ENCODE assay signal across 25 mouse cellular contexts in genomic region chr8:123025951-123026351, GRCm38 (mm10). TPM values are rescaled to one million over a fixed set of nuclear protein-coding genes. Genes with fewer than 3 reads are reported as not detected.
DNase-seq lines count a peak whose midpoint lies in the region; ATAC-seq and TF ChIP-seq lines count a peak whose summit lies in the region.
"Had no signal": no experiment of that assay in that cellular context is flagged by ENCODE, and none has a peak within 500 bp of the region (broad histone marks: within the 10 kb centered on the region; RNA-seq: fewer than 3 reads in every experiment).

No protein-coding gene starts in this region.

- H3K4me1 ChIP-seq in thymus, adult 2 months (replicated peaks; ENCODE audit: control insufficient read depth, insufficient read depth, low read length), result peaks cover 29% of the 10 kb centered on the region
- H3K4me1 ChIP-seq in liver, embryonic 13.5 days (replicated peaks), result peaks cover 69% of the 10 kb centered on the region
- H3K4me1 ChIP-seq in limb, embryonic 10.5 days, result no peaks in the 10 kb centered on the region
- H3K4me1 ChIP-seq in neural tube, embryonic 15.5 days, result peaks cover 15% of the 10 kb centered on the region

- 31% methylated on average over 3 of the region's 3 CpGs for WGBS in thymus, adult 2 months
- 70% methylated on average over 3 of the region's 3 CpGs for WGBS in liver, embryonic 13.5 days (ENCODE audit: insufficient replicate concordance)
- WGBS in limb, embryonic 10.5 days, result 86% methylated on average over 3 of the region's 3 CpGs
- 80% methylated on average over 3 of the region's 3 CpGs for WGBS in neural tube, embryonic 15.5 days

- H3K9ac ChIP-seq in liver, embryonic 13.5 days, result no peak overlapping the region
- no peak overlapping the region for H3K9ac ChIP-seq in neural tube, embryonic 15.5 days (replicated peaks)
- H3K9ac ChIP-seq: embryonic facial prominence, embryonic 13.5 days; hindbrain, embryonic 15.5 days; limb, embryonic 12.5 days; neural tube, embryonic 12.5 days; stomach, embryonic 15.5 days had no signal

- DNase-seq in thymus, adult 2 months, result no peak
- no peak for DNase-seq in thymus, postnatal 36 days
- no peak for DNase-seq in liver, embryonic 13.5 days
- no peak for DNase-seq in urinary bladder, postnatal 4 days (ENCODE audit: low spot score in 2 of 2)
- no peak for DNase-seq in limb, embryonic 10.5 days (ENCODE audit: low spot score)
- DNase-seq: cerebellum, adult 2 months; cerebellum, postnatal 25 days; embryo, embryonic 11 days; gastrocnemius, adult 2 months; kidney, adult 9 months; kidney, postnatal 4 days; midbrain, embryonic 14.5 days; thymus, postnatal 4 days had no signal

- H3K27ac ChIP-seq in thymus, adult 2 months (ENCODE audit: control insufficient read depth, insufficient read depth, low read length), result peak overlapping the region; percentile 37; the same call in 1 of the 2 replicates
- H3K27ac ChIP-seq in liver, embryonic 13.5 days, result peak overlapping the region; percentile 9; the same call in 1 of the 2 replicates
- H3K27ac ChIP-seq in limb, embryonic 10.5 days, result no peak overlapping the region
- H3K27ac ChIP-seq in neural tube, embryonic 15.5 days (replicated peaks), result no peak overlapping the region
- H3K27ac ChIP-seq: embryonic facial prominence, embryonic 13.5 days; gastrocnemius, adult 2 months; hindbrain, embryonic 15.5 days; limb, embryonic 12.5 days; neural tube, embryonic 12.5 days; stomach, embryonic 15.5 days had no signal

- ATAC-seq in activated CD4-positive, CD25-positive, alpha-beta regulatory T cell, adult 4 months, result peak; percentile 57
- no peak for ATAC-seq in liver, embryonic 13.5 days (ENCODE audit: low read depth)
- ATAC-seq in neural tube, embryonic 15.5 days (ENCODE audit: low FRiP score), result no peak
- ATAC-seq: forebrain, embryonic 14.5 days; intestine, embryonic 16.5 days; lung, postnatal 0 days had no signal

- no peak for TF ChIP-seq POLR2A in thymus, adult 2 months (IDR thresholded peaks at IDR 0.05; ENCODE audit: control insufficient read depth, extremely low read depth, insufficient read depth, low read length, poor library complexity)

- no peaks in the 10 kb centered on the region for H3K36me3 ChIP-seq in thymus, adult 2 months (ENCODE audit: control insufficient read depth, insufficient read depth, low read length)
- no peaks in the 10 kb centered on the region for H3K36me3 ChIP-seq in liver, embryonic 13.5 days
- peaks cover 29% of the 10 kb centered on the region for H3K36me3 ChIP-seq in limb, embryonic 10.5 days
- no peaks in the 10 kb centered on the region for H3K36me3 ChIP-seq in neural tube, embryonic 15.5 days
- H3K36me3 ChIP-seq: hindbrain, embryonic 15.5 days; neural tube, embryonic 12.5 days; stomach, embryonic 15.5 days had no signal

- H3K9me3 ChIP-seq in liver, embryonic 13.5 days (replicated peaks), result no peaks in the 10 kb centered on the region
- no peaks in the 10 kb centered on the region for H3K9me3 ChIP-seq in limb, embryonic 10.5 days (replicated peaks)
- H3K9me3 ChIP-seq in neural tube, embryonic 15.5 days (replicated peaks), result no peaks in the 10 kb centered on the region
- H3K9me3 ChIP-seq: embryonic facial prominence, embryonic 13.5 days; hindbrain, embryonic 15.5 days; limb, embryonic 12.5 days; megakaryocyte, embryonic 14.5 days; neural tube, embryonic 12.5 days; stomach, embryonic 15.5 days had no signal

- no peaks in the 10 kb centered on the region for H3K27me3 ChIP-seq in thymus, adult 2 months (ENCODE audit: control insufficient read depth, insufficient read depth, low read length)
- H3K27me3 ChIP-seq in liver, embryonic 13.5 days, result no peaks in the 10 kb centered on the region
- H3K27me3 ChIP-seq in limb, embryonic 10.5 days (ENCODE audit: low read depth, poor library complexity, severe bottlenecking), result no peaks in the 10 kb centered on the region
- H3K27me3 ChIP-seq in neural tube, embryonic 15.5 days (replicated peaks), result no peaks in the 10 kb centered on the region
- H3K27me3 ChIP-seq: embryonic facial prominence, embryonic 13.5 days; hindbrain, embryonic 15.5 days; limb, embryonic 12.5 days; megakaryocyte, embryonic 14.5 days; neural tube, embryonic 12.5 days; stomach, embryonic 15.5 days had no signal

- H3K4me3 ChIP-seq in thymus, adult 2 months (ENCODE audit: control insufficient read depth, insufficient read depth, low read length), result no peak overlapping the region
- no peak overlapping the region for H3K4me3 ChIP-seq in liver, embryonic 13.5 days (replicated peaks)
- H3K4me3 ChIP-seq in limb, embryonic 10.5 days, result no peak overlapping the region
- no peak overlapping the region for H3K4me3 ChIP-seq in neural tube, embryonic 15.5 days (replicated peaks)
- H3K4me3 ChIP-seq: embryonic facial prominence, embryonic 13.5 days; gastrocnemius, adult 2 months; hindbrain, embryonic 15.5 days; limb, embryonic 12.5 days; megakaryocyte, embryonic 14.5 days; neural tube, embryonic 12.5 days; stomach, embryonic 15.5 days had no signal

- H3K4me2 ChIP-seq in liver, embryonic 13.5 days, result no peak overlapping the region
- H3K4me2 ChIP-seq in neural tube, embryonic 15.5 days, result no peak overlapping the region
- H3K4me2 ChIP-seq: embryonic facial prominence, embryonic 13.5 days; heart, embryonic 11.5 days; hindbrain, embryonic 15.5 days; limb, embryonic 12.5 days; neural tube, embryonic 12.5 days; stomach, embryonic 15.5 days had no signal

- no peak for TF ChIP-seq CTCF in thymus, adult 2 months (IDR thresholded peaks at IDR 0.05; ENCODE audit: borderline replicate concordance, control insufficient read depth, extremely low read depth, insufficient read depth, low read length, poor library complexity)

RNA-seq across cellular contexts. Expression of gene Ankrd11, which starts 16.1 kb away (rescaled TPM):
- polyA plus RNA-seq in thymus, adult 2 months (2012; rRNA removed), result 118 and 145 TPM in 2 replicates
- polyA plus RNA-seq in activated CD4-positive, CD25-positive, alpha-beta regulatory T cell, adult 4 months (2017; shearing (Covaris generic)), result 10 to 100 TPM; 75.8 to 77.3 TPM
- 10.7 and 13.6 TPM in 2 replicates for polyA plus RNA-seq in liver, embryonic 13.5 days (2015; fragmentation: Nextera tagmentation; extraction: Ambion mirVana)
- 54.8 and 63.9 TPM in 2 replicates for polyA plus RNA-seq in limb, embryonic 10.5 days (2016; fragmentation: Nextera tagmentation; extraction: Ambion mirVana)
- 36.5 and 59.9 TPM in 2 replicates for polyA plus RNA-seq in neural tube, embryonic 15.5 days (2015; fragmentation: Nextera tagmentation; extraction: Ambion mirVana)

RNA-seq across cellular contexts. Expression of gene Spg7, which starts 36.8 kb away (rescaled TPM):
- 126 and 145 TPM in 2 replicates for polyA plus RNA-seq in thymus, adult 2 months (2012; rRNA removed)
- 10 to 100 TPM; 11.4 to 21.1 TPM for polyA plus RNA-seq in activated CD4-positive, CD25-positive, alpha-beta regulatory T cell, adult 4 months (2017; shearing (Covaris generic))
- 25.3 and 25.7 TPM in 2 replicates for polyA plus RNA-seq in liver, embryonic 13.5 days (2015; fragmentation: Nextera tagmentation; extraction: Ambion mirVana)
- polyA plus RNA-seq in limb, embryonic 10.5 days (2016; fragmentation: Nextera tagmentation; extraction: Ambion mirVana), result 57.8 and 60.5 TPM in 2 replicates
- polyA plus RNA-seq in neural tube, embryonic 15.5 days (2015; fragmentation: Nextera tagmentation; extraction: Ambion mirVana), result 45.8 and 47.6 TPM in 2 replicates

Comparison
In these comparisons a context has a peak if more than half of its experiments do, and no peak if none do; other contexts are left out.
1. H3K27ac ChIP-seq: peak in thymus, adult 2 months (single experiment) and liver, embryonic 13.5 days (single experiment); none in limb, embryonic 10.5 days (single experiment) and neural tube, embryonic 15.5 days (single experiment).